Mouse (Mus musculus) stomach, embryonic 15.5 days (tissue): Measurements from ENCODE around the gene Lsm2. TPM values are rescaled to one million over a fixed set of nuclear protein-coding genes. Genes with fewer than 3 reads are reported as not detected.
"Not testable (repeated sequence)": the region's sequence is repeated elsewhere in the genome, so short reads cannot be mapped to it uniquely, and the experiment has no call there.

Source experiments
- ATAC-seq: fragments of 200-750 bp; cut with Nextera tagmentation; 2 replicates; pipeline ENCODE4 v1.8.0; 2017; ENCODE audit warnings: low read depth, moderate number of reproducible peaks, moderate TSS enrichment; ENCODE audit not compliant: insufficient read depth, low FRiP score
- H3K27ac ChIP-seq: fragments of 300-500 bp; sonication (generic); 2 replicates; pipeline ENCODE4 v1.5.1; 2015; ENCODE audit warnings: mild to moderate bottlenecking, inconsistent platforms
- H3K27me3 ChIP-seq: fragments of 300-500 bp; sonication (generic); replicated peaks from 2 replicates; pipeline ENCODE4 v1.6.1; 2015; ENCODE audit warnings: inconsistent platforms
- H3K36me3 ChIP-seq: fragments of 300-500 bp; sonication (generic); 2 replicates; pipeline ENCODE4 v1.6.1; 2015; ENCODE audit warnings: inconsistent platforms
- H3K4me1 ChIP-seq: fragments of 300-500 bp; sonication (generic); 2 replicates; pipeline ENCODE4 v1.6.1; 2015; ENCODE audit warnings: inconsistent platforms
- H3K4me2 ChIP-seq: fragments of 300-500 bp; sonication (generic); 2 replicates; pipeline ENCODE4 v1.6.1; 2015; ENCODE audit warnings: mild to moderate bottlenecking, inconsistent platforms
- H3K4me3 ChIP-seq: fragments of 300-500 bp; sonication (generic); replicated peaks from 2 replicates; pipeline ENCODE4 v1.5.1; 2015; ENCODE audit warnings: inconsistent platforms
- H3K9ac ChIP-seq: fragments of 300-500 bp; sonication (generic); 2 replicates; pipeline ENCODE4 v1.6.1; 2015; ENCODE audit warnings: inconsistent platforms
- H3K9me3 ChIP-seq: fragments of 300-500 bp; sonication (generic); 2 replicates; pipeline ENCODE4 v1.6.1; 2016; ENCODE audit warnings: inconsistent platforms
- WGBS: fragments of 180-500 bp; shearing (Covaris S2); methylation state at CpG from one replicate; pipeline ENCODE4 v1.1.7; 2015; 5-methylcytosine and 5-hydroxymethylcytosine counted together
- polyA plus RNA-seq: library from polyadenylated mRNA; unstranded; fragments of >200 nt; fragmentation: Nextera tagmentation; extraction: Ambion mirVana; gene quantifications from 2 replicates; pipeline ENCODE4 v1.2.1, GENCODE M21; 2015

Gene Lsm2
- polyA plus RNA-seq, 1 experiment from 2014 or later = 182 TPM

- Histone ChIP-seq H3K4me1 (peaks cover 28% of the 10 kb centered on the region), H3K27ac (no peak overlapping the region), H3K27me3 (no peaks in the 10 kb centered on the region), H3K4me2 (peak overlapping the region; percentile 90), H3K4me3 (no peak overlapping the region), H3K9ac (no peak overlapping the region), H3K9me3 (no peaks in the 10 kb centered on the region), H3K36me3 (0 out of 2 replicates have a peak, but pooled peaks cover 6% of the 10 kb centered on the region)
- whole genome bisulfite sequencing = 87% methylated on average over 14 of the region's 14 CpGs
- no peak for ATAC-seq
These were observed 14.9 kb downstream of the Lsm2 start for GRCm38 (mm10) chr17:34996411-34997141.

- H3K4me1 ChIP-seq = peaks cover 29% of the 10 kb centered on the region
- H3K9me3 ChIP-seq = no peaks in the 10 kb centered on the region
- H3K36me3 ChIP-seq = 0 out of 2 replicates have a peak, but pooled peaks cover 6% of the 10 kb centered on the region
- no peak overlapping the region for H3K4me3 ChIP-seq
- ATAC-seq = no peak
- no peak overlapping the region for H3K9ac ChIP-seq
- WGBS = 85% methylated on average over 5 of the region's 5 CpGs
- H3K27ac ChIP-seq = no peak overlapping the region
- no peaks in the 10 kb centered on the region for H3K27me3 ChIP-seq
- H3K4me2 ChIP-seq = peak overlapping the region; percentile 90
These were observed 15.5 kb downstream of the Lsm2 start for GRCm38 (mm10) chr17:34997142-34997483.

- no peaks in the 10 kb centered on the region for H3K9me3 ChIP-seq
- H3K4me2 ChIP-seq = peak overlapping the region; percentile 90
- H3K27me3 ChIP-seq = no peaks in the 10 kb centered on the region
- H3K4me1 ChIP-seq = peaks cover 43% of the 10 kb centered on the region
- peak overlapping the region; percentile 44 for H3K4me3 ChIP-seq
- 0 out of 2 replicates have a peak, but pooled peaks cover 6% of the 10 kb centered on the region for H3K36me3 ChIP-seq
- 85% methylated on average over 15 of the region's 15 CpGs for WGBS
- no peak for ATAC-seq
- no peak overlapping the region; the same call in 1 of the 2 replicates for H3K27ac ChIP-seq
- no peak overlapping the region for H3K9ac ChIP-seq
These were observed 17.1 kb downstream of the Lsm2 start for GRCm38 (mm10) chr17:34998526-34999430.

- Histone ChIP-seq H3K27ac (peak overlapping the region; percentile 98), H3K4me3 (peak overlapping the region; percentile 71), H3K36me3 (peaks cover 17% of the 10 kb centered on the region), H3K4me2 (peak overlapping the region; percentile 90), H3K4me1 (peaks cover 43% of the 10 kb centered on the region), H3K9ac (peak overlapping the region; percentile 98; the same call in 1 of the 2 replicates)
- not testable (repeated sequence) for H3K27me3 ChIP-seq, ATAC-seq, H3K9me3 ChIP-seq
- 12% methylated on average over 30 of the region's 32 CpGs for WGBS
These were observed 18.4 kb downstream of the Lsm2 start for GRCm38 (mm10) chr17:34999871-35000716.

- no peaks in the 10 kb centered on the region for H3K9me3 ChIP-seq
- peak within 1 kb of the TSS; percentile 98 for H3K27ac ChIP-seq
- H3K36me3 ChIP-seq = peaks cover 25% of the 10 kb centered on the region
- H3K4me3 ChIP-seq = peak within 1 kb of the TSS; percentile 71
- peak within 1 kb of the TSS; percentile 98 for H3K9ac ChIP-seq
- peak within 1 kb of the TSS; percentile 90 for H3K4me2 ChIP-seq
- H3K27me3 ChIP-seq = no peaks in the 10 kb centered on the region
- peaks cover 43% of the 10 kb centered on the region for H3K4me1 ChIP-seq
- peak; percentile 89 for ATAC-seq
- WGBS = under 1% methylated on average over 80 of the region's 83 CpGs
These were observed 19.2 kb downstream of the Lsm2 start, which contains the start of gene Vars for GRCm38 (mm10) chr17:35000717-35001451. TSS of gene Vars (plus strand) at chr17:35000987.

- H3K4me2 ChIP-seq = peak overlapping the region; percentile 90
- peaks cover 28% of the 10 kb centered on the region for H3K36me3 ChIP-seq
- H3K4me1 ChIP-seq = peaks cover 41% of the 10 kb centered on the region
These were observed 19.9 kb downstream of the Lsm2 start for GRCm38 (mm10) chr17:35001452-35002152.

GRCm38 (mm10) chr17:35002153-35002865 lies 20.6 kb downstream of the Lsm2 start:
- Histone ChIP-seq H3K4me3 (peak overlapping the region; percentile 71), H3K27ac (peak overlapping the region; percentile 98), H3K4me1 (peaks cover 38% of the 10 kb centered on the region), H3K36me3 (peaks cover 31% of the 10 kb centered on the region), H3K27me3 (no peaks in the 10 kb centered on the region), H3K9ac (peak overlapping the region; percentile 98), H3K9me3 (no peaks in the 10 kb centered on the region), H3K4me2 (peak overlapping the region; percentile 90)
- no peak for ATAC-seq
- 8% methylated on average over 12 of the region's 12 CpGs for WGBS

More at GRCm38 (mm10) chr17:35001452-35002152, 19.9 kb downstream of the Lsm2 start:
- WGBS = under 1% methylated on average over 35 of the region's 35 CpGs
- Histone ChIP-seq H3K9ac (peak overlapping the region; percentile 98), H3K4me3 (peak overlapping the region; percentile 71), H3K9me3 (no peaks in the 10 kb centered on the region), H3K27ac (peak overlapping the region; percentile 98), H3K27me3 (no peaks in the 10 kb centered on the region)
- no peak for ATAC-seq

GRCm38 (mm10) chr17:35003022-35003838 lies 21.6 kb downstream of the Lsm2 start:
- Histone ChIP-seq H3K27me3 (no peaks in the 10 kb centered on the region), H3K9me3 (no peaks in the 10 kb centered on the region), H3K27ac (no peak overlapping the region), H3K4me1 (peaks cover 32% of the 10 kb centered on the region), H3K4me3 (peak overlapping the region; percentile 71), H3K9ac (0 out of 2 replicates have a peak overlapping the region, but pooled peaks have one; percentile 2), H3K4me2 (peak overlapping the region; percentile 90), H3K36me3 (peaks cover 32% of the 10 kb centered on the region)
- no peak for ATAC-seq
- WGBS = 46% methylated on average over 9 of the region's 9 CpGs

- H3K9me3 ChIP-seq = no peaks in the 10 kb centered on the region
- WGBS = 94% methylated on average over 17 of the region's 17 CpGs
- no peak for ATAC-seq
- no peaks in the 10 kb centered on the region for H3K27me3 ChIP-seq
- no peak overlapping the region for H3K4me3 ChIP-seq
- H3K4me1 ChIP-seq = peaks cover 24% of the 10 kb centered on the region
- no peak overlapping the region for H3K9ac ChIP-seq
- H3K27ac ChIP-seq = no peak overlapping the region
- peaks cover 40% of the 10 kb centered on the region for H3K36me3 ChIP-seq
- no peak overlapping the region for H3K4me2 ChIP-seq
These were observed 22.5 kb downstream of the Lsm2 start for GRCm38 (mm10) chr17:35004075-35004717.
